Mouse (Mus musculus) stomach, embryonic 16.5 days (tissue): ENCODE data around the gene Saysd1. TPM values are rescaled to one million over a fixed set of nuclear protein-coding genes. Genes with fewer than 3 reads are reported as not detected.

Source experiments
- polyA plus RNA-seq: library from polyadenylated mRNA; unstranded; fragments of >200 nt; fragmentation: Nextera tagmentation; extraction: Ambion mirVana; gene quantifications from 2 replicates; pipeline ENCODE4 v1.2.1, GENCODE M21; 2015

Gene Saysd1
- polyA plus RNA-seq, 1 experiment from 2014 or later: 12.9 TPM

Other genes with a start within 250 kb of the Saysd1 start
- gene Gng2, start 160.9 kb downstream of the Saysd1 start, polyA plus RNA-seq: 43.3 and 43.6 TPM in 2 replicates
- gene Kcnk5, start 43.3 kb upstream of the Saysd1 start, polyA plus RNA-seq: 8.7 and 9.5 TPM in 2 replicates
- 8.0 and 9.8 TPM in 2 replicates for gene Kcnk16, start 130.7 kb upstream of the Saysd1 start, polyA plus RNA-seq
- gene Nudt13, start 156.2 kb upstream of the Saysd1 start, polyA plus RNA-seq: 13.9 and 14.9 TPM in 2 replicates
- 44.1 and 46.2 TPM in 2 replicates for gene Ecd, start 209.6 kb upstream of the Saysd1 start, polyA plus RNA-seq
- 28.5 and 29.5 TPM in 2 replicates for gene Fam149b, start 209.6 kb upstream of the Saysd1 start, polyA plus RNA-seq